Mouse (Mus musculus): ENCODE measurements around the gene Tmem199. TPM values are rescaled to one million over a fixed set of nuclear protein-coding genes. Genes with fewer than 3 reads are reported as not detected.

The Tmem199 gene
- polyA plus RNA-seq, 1 experiment from 2014 or later = 43.1 TPM

DNA sequence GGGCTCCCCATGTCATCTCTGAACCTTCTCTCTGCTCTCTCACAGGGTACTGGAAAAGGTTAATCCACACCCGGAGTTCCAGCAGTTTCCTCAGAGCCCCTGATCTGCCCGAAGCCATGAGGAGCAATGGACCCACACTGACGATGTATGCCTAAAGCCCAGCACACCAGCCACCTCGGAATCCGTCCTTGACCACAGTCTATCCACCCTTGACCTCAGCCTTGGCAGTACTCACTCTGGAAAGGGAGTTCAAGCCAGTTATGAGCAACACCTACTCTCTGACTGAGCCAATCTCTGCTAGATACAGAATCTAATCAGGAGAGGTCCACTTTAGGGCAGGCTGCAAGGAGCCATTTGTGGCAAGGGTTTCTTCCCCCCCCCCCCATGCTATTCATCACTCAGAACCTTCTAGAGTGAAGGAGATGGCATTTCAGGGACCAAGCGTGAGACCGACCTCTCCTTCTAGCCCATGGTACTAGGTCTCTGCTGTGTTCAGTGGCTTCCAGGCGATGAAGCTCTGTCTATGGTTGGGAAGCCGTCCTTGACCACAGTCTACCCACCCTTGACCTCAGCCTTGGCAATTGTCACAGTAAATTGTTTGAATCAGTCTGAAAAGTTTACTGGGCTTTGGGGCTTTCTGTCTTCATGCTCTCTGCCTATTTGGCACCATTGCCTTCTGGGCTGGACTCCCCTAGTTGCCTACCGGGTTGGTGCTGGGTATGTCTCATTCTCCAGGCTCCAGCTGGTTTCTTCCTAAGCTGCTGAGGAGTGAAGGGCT lies 40.5 kb downstream of the Tmem199 start:
- no peak overlapping the region for H3K4me2 ChIP-seq (ENCODE audit: low read depth, low read length)
- 91% methylated on average over 10 of the region's 10 CpGs for WGBS
- H3K9ac ChIP-seq (ENCODE audit: low read length) = no peak overlapping the region
- H3K9me3 ChIP-seq (replicated peaks; ENCODE audit: control insufficient read depth, low read length) = no peaks in the 10 kb centered on the region
- peaks cover 3% of the 10 kb centered on the region for H3K4me1 ChIP-seq (ENCODE audit: control insufficient read depth, insufficient read depth, low read length)
- no peaks in the 10 kb centered on the region for H3K36me3 ChIP-seq (ENCODE audit: control insufficient read depth, insufficient read depth, low read length)
- ATAC-seq (ENCODE audit: insufficient read depth, low FRiP score) = no peak
- H3K27me3 ChIP-seq (ENCODE audit: control insufficient read depth, insufficient read depth, low read length) = no peaks in the 10 kb centered on the region
- H3K4me3 ChIP-seq (replicated peaks; ENCODE audit: low read length) = no peak overlapping the region
- no peak overlapping the region for H3K27ac ChIP-seq (ENCODE audit: low read length)

DNA sequence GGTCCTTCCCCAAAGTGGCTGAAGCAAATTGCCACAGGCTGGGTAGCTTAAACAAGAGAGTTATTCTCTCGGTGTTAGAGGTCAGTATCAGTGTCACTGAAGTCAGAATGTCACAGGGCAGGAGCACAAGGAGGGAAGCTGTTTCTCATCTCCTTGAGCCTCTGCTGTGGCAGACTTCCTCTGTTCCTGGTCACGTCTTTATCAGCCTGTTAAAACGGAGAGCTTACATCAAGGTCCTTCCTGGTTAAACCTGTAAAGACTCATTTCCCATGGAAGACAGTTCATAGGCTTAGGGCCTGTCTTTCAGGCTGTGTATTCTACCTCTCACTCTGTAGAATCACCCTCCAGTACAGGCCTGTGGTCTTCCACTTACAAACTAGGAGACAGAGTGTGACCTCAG lies 44.0 kb downstream of the Tmem199 start:
- H3K9me3 ChIP-seq (replicated peaks; ENCODE audit: control insufficient read depth, low read length) = no peaks in the 10 kb centered on the region
- H3K4me2 ChIP-seq (ENCODE audit: low read depth, low read length) = no peak overlapping the region
- ATAC-seq (ENCODE audit: insufficient read depth, low FRiP score) = no peak
- no peak overlapping the region for H3K4me3 ChIP-seq (replicated peaks; ENCODE audit: low read length)
- peaks cover 18% of the 10 kb centered on the region for H3K4me1 ChIP-seq (ENCODE audit: control insufficient read depth, insufficient read depth, low read length)
- no peaks in the 10 kb centered on the region for H3K27me3 ChIP-seq (ENCODE audit: control insufficient read depth, insufficient read depth, low read length)
- H3K9ac ChIP-seq (ENCODE audit: low read length) = no peak overlapping the region
- whole genome bisulfite sequencing = 39% methylated on average over 3 of the region's 3 CpGs
- peak overlapping the region; percentile 10; the same call in 1 of the 2 replicates for H3K27ac ChIP-seq (ENCODE audit: low read length)
- H3K36me3 ChIP-seq (ENCODE audit: control insufficient read depth, insufficient read depth, low read length) = no peaks in the 10 kb centered on the region

DNA sequence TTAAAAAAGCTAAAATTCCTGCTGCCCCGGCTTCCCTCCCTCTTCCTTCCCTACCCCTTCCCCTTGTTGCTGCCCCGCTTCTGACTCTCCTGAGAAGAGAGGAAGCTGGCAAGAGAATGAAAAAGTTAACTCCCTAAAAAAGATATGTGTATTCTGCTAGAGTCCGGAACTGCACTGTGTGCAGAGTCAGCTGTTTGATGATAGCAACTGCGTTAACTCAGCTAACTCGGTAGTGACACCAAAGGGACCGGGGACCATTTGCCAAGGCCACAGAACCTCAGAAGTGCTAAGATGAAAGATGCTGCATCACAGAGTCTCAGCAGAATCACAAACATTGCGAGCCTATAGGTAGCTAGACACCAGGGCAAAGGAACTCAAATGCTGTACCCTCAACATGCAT lies 44.5 kb downstream of the Tmem199 start:
- 70% methylated on average over 7 of the region's 7 CpGs for WGBS
- no peaks in the 10 kb centered on the region for H3K9me3 ChIP-seq (replicated peaks; ENCODE audit: control insufficient read depth, low read length)
- no peak overlapping the region for H3K4me3 ChIP-seq (replicated peaks; ENCODE audit: low read length)
- peaks cover 18% of the 10 kb centered on the region for H3K4me1 ChIP-seq (ENCODE audit: control insufficient read depth, insufficient read depth, low read length)
- no peaks in the 10 kb centered on the region for H3K36me3 ChIP-seq (ENCODE audit: control insufficient read depth, insufficient read depth, low read length)
- H3K27ac ChIP-seq (ENCODE audit: low read length) = no peak overlapping the region
- no peak overlapping the region for H3K4me2 ChIP-seq (ENCODE audit: low read depth, low read length)
- H3K9ac ChIP-seq (ENCODE audit: low read length) = no peak overlapping the region
- no peaks in the 10 kb centered on the region for H3K27me3 ChIP-seq (ENCODE audit: control insufficient read depth, insufficient read depth, low read length)
- no peak for ATAC-seq (ENCODE audit: insufficient read depth, low FRiP score)

DNA sequence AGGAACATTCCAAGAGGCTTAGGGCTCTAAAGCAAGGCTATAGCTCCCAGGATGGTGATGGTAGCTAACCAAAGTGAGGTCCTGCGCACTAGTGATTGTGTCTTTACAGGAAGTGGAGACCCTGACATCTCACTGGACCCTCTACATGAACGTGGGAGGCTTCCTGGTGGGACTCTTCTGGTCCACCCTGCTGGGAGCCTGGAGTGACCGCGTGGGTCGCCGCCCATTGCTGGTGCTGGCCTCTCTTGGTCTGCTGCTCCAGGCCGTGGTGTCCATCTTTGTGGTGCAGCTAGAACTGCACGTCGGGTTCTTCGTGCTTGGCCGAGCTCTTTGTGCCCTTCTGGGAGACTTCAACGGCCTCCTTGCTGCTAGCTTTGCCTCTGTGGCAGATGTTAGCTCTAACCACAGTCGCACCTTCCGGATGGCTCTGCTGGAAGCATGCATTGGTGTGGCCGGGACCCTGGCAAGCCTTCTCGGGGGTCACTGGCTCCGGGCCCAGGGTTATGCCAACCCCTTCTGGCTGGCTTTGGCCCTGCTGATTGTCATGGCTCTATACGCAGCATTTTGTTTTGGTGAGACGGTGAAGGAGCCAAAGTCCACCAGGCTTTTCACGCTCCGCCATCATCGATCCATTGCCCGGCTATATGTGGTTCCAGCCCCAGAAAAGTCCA lies 45.6 kb downstream of the Tmem199 start:
- Histone ChIP-seq H3K36me3 (ENCODE audit: control insufficient read depth, insufficient read depth, low read length) (no peaks in the 10 kb centered on the region), H3K9ac (ENCODE audit: low read length) (peak overlapping the region; percentile 85), H3K4me2 (ENCODE audit: low read depth, low read length) (peak overlapping the region; percentile 86), H3K4me3 (replicated peaks; ENCODE audit: low read length) (peak overlapping the region; percentile 76), H3K27me3 (ENCODE audit: control insufficient read depth, insufficient read depth, low read length) (no peaks in the 10 kb centered on the region), H3K9me3 (replicated peaks; ENCODE audit: control insufficient read depth, low read length) (no peaks in the 10 kb centered on the region), H3K4me1 (ENCODE audit: control insufficient read depth, insufficient read depth, low read length) (peaks cover 18% of the 10 kb centered on the region), H3K27ac (ENCODE audit: low read length) (peak overlapping the region; percentile 96)
- 69% methylated on average over 23 of the region's 23 CpGs for WGBS
- ATAC-seq (ENCODE audit: insufficient read depth, low FRiP score) = peak; percentile 6; the same call in 1 of the 2 replicates

DNA sequence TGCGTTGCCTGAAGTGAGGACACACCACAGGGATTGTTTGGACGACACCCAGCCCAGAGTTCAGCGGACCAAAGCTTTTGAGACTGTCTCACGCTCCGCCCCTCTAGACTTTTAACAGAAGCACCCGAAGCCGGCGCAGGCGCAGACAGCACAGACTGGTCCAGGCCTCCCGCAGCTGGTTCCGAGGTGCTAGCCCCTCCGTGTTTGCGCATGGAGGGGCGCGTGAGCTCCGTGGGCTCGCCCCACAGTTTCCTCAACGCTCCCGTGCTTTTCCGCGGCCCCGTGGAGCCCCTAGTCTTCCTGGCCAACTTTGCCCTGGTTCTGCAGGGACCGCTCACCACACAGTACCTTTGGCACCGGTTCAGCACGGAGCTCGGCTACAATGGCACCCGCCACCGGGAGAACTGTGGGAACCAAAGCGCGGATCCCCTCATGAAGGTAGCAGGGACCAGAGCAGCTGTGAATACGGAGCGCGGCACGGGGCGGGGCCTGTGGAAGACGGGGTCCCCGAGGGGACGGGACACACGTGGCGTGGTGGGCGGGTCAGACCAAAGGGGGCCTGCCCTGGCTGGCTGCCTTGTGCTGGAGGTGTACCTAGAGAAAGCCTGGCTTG lies 46.3 kb downstream of the Tmem199 start, which contains the start of gene Slc46a1:
TSS of gene Slc46a1 (plus strand) at position 130 of the 613 bp plus-strand sequence.
- under 1% methylated on average over 41 of the region's 41 CpGs for WGBS
- H3K9ac ChIP-seq (ENCODE audit: low read length) = peak within 1 kb of the TSS; percentile 85

DNA sequence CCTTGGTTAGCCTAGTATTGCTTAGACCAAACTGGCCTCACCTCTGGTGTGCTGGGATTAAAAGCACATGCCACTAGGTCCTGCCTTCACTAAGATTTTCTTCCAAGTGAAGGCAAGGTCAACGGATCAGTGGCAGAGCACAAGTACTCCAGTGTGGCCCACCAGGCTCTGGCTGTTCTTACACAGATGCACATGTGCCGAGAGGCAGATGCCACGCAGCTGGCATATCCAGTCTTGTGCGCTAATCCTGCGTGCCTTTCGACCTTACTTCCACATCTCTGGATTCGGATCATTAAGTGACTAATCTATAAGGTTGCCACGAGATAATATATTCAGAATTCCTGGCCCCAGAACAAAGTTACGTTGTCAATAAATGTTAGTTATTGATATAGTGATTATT lies 46.9 kb downstream of the Tmem199 start:
- H3K4me3 ChIP-seq (replicated peaks; ENCODE audit: low read length) = peak overlapping the region; percentile 76
- no peaks in the 10 kb centered on the region for H3K36me3 ChIP-seq (ENCODE audit: control insufficient read depth, insufficient read depth, low read length)
- no peaks in the 10 kb centered on the region for H3K9me3 ChIP-seq (replicated peaks; ENCODE audit: control insufficient read depth, low read length)
- WGBS = 29% methylated on average over 9 of the region's 9 CpGs
- no peak for ATAC-seq (ENCODE audit: insufficient read depth, low FRiP score)
- H3K4me1 ChIP-seq (ENCODE audit: control insufficient read depth, insufficient read depth, low read length) = peaks cover 18% of the 10 kb centered on the region
- peak overlapping the region; percentile 85 for H3K9ac ChIP-seq (ENCODE audit: low read length)
- H3K27ac ChIP-seq (ENCODE audit: low read length) = peak overlapping the region; percentile 96
- peak overlapping the region; percentile 86 for H3K4me2 ChIP-seq (ENCODE audit: low read depth, low read length)
- H3K27me3 ChIP-seq (ENCODE audit: control insufficient read depth, insufficient read depth, low read length) = no peaks in the 10 kb centered on the region

More for the DNA sequence above, 46.3 kb downstream of the Tmem199 start, which contains the start of gene Slc46a1:
- Histone ChIP-seq H3K4me3 (replicated peaks; ENCODE audit: low read length) (peak within 1 kb of the TSS; percentile 76), H3K9me3 (replicated peaks; ENCODE audit: control insufficient read depth, low read length) (no peaks in the 10 kb centered on the region), H3K36me3 (ENCODE audit: control insufficient read depth, insufficient read depth, low read length) (no peaks in the 10 kb centered on the region), H3K27ac (ENCODE audit: low read length) (peak within 1 kb of the TSS; percentile 96), H3K27me3 (ENCODE audit: control insufficient read depth, insufficient read depth, low read length) (no peaks in the 10 kb centered on the region), H3K4me2 (ENCODE audit: low read depth, low read length) (peak within 1 kb of the TSS; percentile 86), H3K4me1 (ENCODE audit: control insufficient read depth, insufficient read depth, low read length) (peaks cover 18% of the 10 kb centered on the region)
- ATAC-seq (ENCODE audit: insufficient read depth, low FRiP score) = peak; percentile 94

DNA sequence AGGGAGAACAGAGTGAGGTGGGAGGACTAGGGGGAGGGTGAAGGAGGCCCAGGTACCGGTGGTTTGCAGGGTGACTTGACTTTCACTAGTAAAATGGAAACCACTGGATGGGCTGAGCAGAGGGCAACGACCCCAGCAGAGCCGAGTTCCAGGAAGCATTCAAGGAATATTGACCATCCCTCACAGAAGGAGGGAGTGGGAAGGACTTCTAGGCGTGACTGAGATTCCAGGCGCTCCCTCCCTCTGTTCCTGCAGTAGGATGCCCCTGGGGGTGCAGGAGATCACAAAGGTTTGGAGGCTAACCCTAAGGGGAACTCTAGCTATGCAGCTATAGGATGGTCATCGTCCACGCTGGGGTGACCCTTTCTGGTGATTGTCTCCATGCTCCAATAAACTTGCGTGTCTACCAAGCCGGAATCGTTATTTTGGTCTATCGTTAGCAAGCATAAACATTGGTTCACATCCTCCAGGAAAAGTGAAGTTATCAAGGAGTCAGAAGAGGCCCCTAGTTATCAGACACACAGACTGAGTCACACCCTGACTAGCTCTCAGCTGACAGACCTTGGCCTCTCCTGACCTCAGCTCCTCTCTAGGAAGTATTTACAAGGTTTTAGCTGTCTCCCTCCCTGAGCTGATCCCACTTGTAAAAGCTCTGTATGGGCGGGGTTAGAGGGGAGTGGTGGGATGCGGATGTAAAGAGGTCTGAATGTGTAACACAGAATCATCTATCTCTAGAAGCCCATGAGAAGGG lies 48.5 kb downstream of the Tmem199 start:
- no peak overlapping the region for H3K4me2 ChIP-seq (ENCODE audit: low read depth, low read length)
- no peak overlapping the region for H3K27ac ChIP-seq (ENCODE audit: low read length)
- WGBS = 50% methylated on average over 13 of the region's 13 CpGs
- H3K9ac ChIP-seq (ENCODE audit: low read length) = no peak overlapping the region
- H3K36me3 ChIP-seq (ENCODE audit: control insufficient read depth, insufficient read depth, low read length) = no peaks in the 10 kb centered on the region
- H3K4me1 ChIP-seq (ENCODE audit: control insufficient read depth, insufficient read depth, low read length) = peaks cover 18% of the 10 kb centered on the region
- H3K4me3 ChIP-seq (replicated peaks; ENCODE audit: low read length) = no peak overlapping the region
- no peaks in the 10 kb centered on the region for H3K9me3 ChIP-seq (replicated peaks; ENCODE audit: control insufficient read depth, low read length)
- H3K27me3 ChIP-seq (ENCODE audit: control insufficient read depth, insufficient read depth, low read length) = no peaks in the 10 kb centered on the region
- ATAC-seq (ENCODE audit: insufficient read depth, low FRiP score) = no peak

DNA sequence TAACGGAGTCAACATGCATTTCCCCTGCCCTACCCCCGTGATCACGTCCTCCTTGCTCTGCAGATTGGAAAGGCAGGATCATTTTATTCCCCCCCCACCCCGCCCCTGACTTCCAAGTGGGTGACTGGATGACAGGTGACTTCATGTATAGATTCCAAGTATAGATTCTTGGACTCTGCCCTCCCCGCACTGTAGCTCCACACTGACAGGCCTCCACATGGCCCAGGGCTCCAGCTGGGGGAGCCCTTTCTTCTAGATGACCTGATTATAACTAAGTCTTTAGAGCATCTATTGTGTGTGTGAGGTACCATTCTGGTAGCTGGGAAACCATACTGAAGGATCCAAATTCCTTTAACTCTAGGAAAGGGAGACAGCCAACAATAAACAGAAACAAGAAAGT lies 49.3 kb downstream of the Tmem199 start:
- no peak overlapping the region for H3K4me3 ChIP-seq (replicated peaks; ENCODE audit: low read length)
- H3K9ac ChIP-seq (ENCODE audit: low read length) = no peak overlapping the region
- no peaks in the 10 kb centered on the region for H3K9me3 ChIP-seq (replicated peaks; ENCODE audit: control insufficient read depth, low read length)
- no peak overlapping the region for H3K27ac ChIP-seq (ENCODE audit: low read length)
- H3K4me1 ChIP-seq (ENCODE audit: control insufficient read depth, insufficient read depth, low read length) = peaks cover 18% of the 10 kb centered on the region
- no peaks in the 10 kb centered on the region for H3K27me3 ChIP-seq (ENCODE audit: control insufficient read depth, insufficient read depth, low read length)
- no peak overlapping the region for H3K4me2 ChIP-seq (ENCODE audit: low read depth, low read length)
- 70% methylated on average over 5 of the region's 5 CpGs for WGBS
- no peaks in the 10 kb centered on the region for H3K36me3 ChIP-seq (ENCODE audit: control insufficient read depth, insufficient read depth, low read length)
- no peak for ATAC-seq (ENCODE audit: insufficient read depth, low FRiP score)

All from stomach, embryonic 16.5 days (tissue).